Mouse (Mus musculus) cortical plate, adult 2 months (tissue): ENCODE measurements around the gene Cds1.

Experiments used
- CTCF ChIP-seq: fragments of 200-500 bp; IDR thresholded peaks from 2 replicates; pipeline ENCODE4 v1.5.1; 2011; ENCODE audit warnings: mild to moderate bottlenecking, control low read depth, low read length; ENCODE audit not compliant: insufficient read depth; ENCODE audit errors: extremely low read depth
- POLR2A ChIP-seq: fragments of 200-500 bp; IDR thresholded peaks from 2 replicates; pipeline ENCODE4 v1.6.1; 2011; ENCODE audit warnings: mild to moderate bottlenecking, low read length, control low read depth; ENCODE audit not compliant: insufficient read depth; ENCODE audit errors: extremely low read depth

- TF ChIP-seq CTCF (no peak), POLR2A (no peak)
Observed at GRCm38 (mm10) chr5:101826531-101826970, 61.6 kb downstream of the Cds1 start.
